Mouse (Mus musculus) neural tube, embryonic 11.5 days (tissue): Measurements from ENCODE around the gene Usp16. TPM values are rescaled to one million over a fixed set of nuclear protein-coding genes. Genes with fewer than 3 reads are reported as not detected.
A peak's percentile ranks its signal among the peaks of the same experiment; 100 is the strongest.

Experiments used
- ATAC-seq: fragments of 200-750 bp; cut with Nextera tagmentation; 2 replicates; pipeline ENCODE4 v1.8.0; 2017; ENCODE audit warnings: moderate number of reproducible peaks, mild to moderate bottlenecking, moderate TSS enrichment, moderate library complexity; ENCODE audit not compliant: insufficient read depth, low FRiP score, low TSS enrichment
- DNase-seq: peaks from one replicate; pipeline ENCODE4 v3.0.0-alpha.2; 2015; ENCODE audit warnings: low spot score
- H3K27ac ChIP-seq: fragments of 300-500 bp; sonication (generic); 2 replicates; pipeline ENCODE4 v1.5.1; 2014; ENCODE audit warnings: low read depth, mild to moderate bottlenecking, low read length
- H3K27me3 ChIP-seq: fragments of 300-500 bp; sonication (generic); 2 replicates; pipeline ENCODE4 v1.6.1; 2014; ENCODE audit warnings: mild to moderate bottlenecking, low read length, mixed read lengths; ENCODE audit not compliant: control insufficient read depth, insufficient read depth
- H3K36me3 ChIP-seq: fragments of 300-500 bp; sonication (generic); 2 replicates; pipeline ENCODE4 v1.6.1; 2014; ENCODE audit warnings: mild to moderate bottlenecking, low read length, moderate library complexity, mixed read lengths; ENCODE audit not compliant: control insufficient read depth, insufficient read depth
- H3K4me1 ChIP-seq: fragments of 300-500 bp; sonication (generic); 2 replicates; pipeline ENCODE4 v1.6.1; 2014; ENCODE audit warnings: low read length, mixed read lengths; ENCODE audit not compliant: control insufficient read depth, insufficient read depth
- H3K4me2 ChIP-seq: fragments of 300-500 bp; sonication (generic); 2 replicates; pipeline ENCODE4 v1.6.1; 2014; ENCODE audit warnings: low read depth, mild to moderate bottlenecking, moderate library complexity
- H3K4me3 ChIP-seq: fragments of 300-500 bp; sonication (generic); 2 replicates; pipeline ENCODE4 v1.5.1; 2014; ENCODE audit warnings: low read depth, low read length
- H3K9ac ChIP-seq: fragments of 300-500 bp; sonication (generic); 2 replicates; pipeline ENCODE4 v1.6.1; 2014; ENCODE audit warnings: mild to moderate bottlenecking, low read length
- H3K9me3 ChIP-seq: fragments of 300-500 bp; sonication (generic); 2 replicates; pipeline ENCODE4 v1.6.1; 2016; ENCODE audit warnings: low read length; ENCODE audit not compliant: control insufficient read depth
- WGBS: fragments of 180-500 bp; shearing (Covaris S2); extraction: QIAGEN DNeasy Blood & Tissue Kit; methylation state at CpG from one replicate; pipeline ENCODE4 v1.1.7; 2014; 5-methylcytosine and 5-hydroxymethylcytosine counted together
- polyA plus RNA-seq: library from polyadenylated mRNA; unstranded; fragments of >200 nt; fragmentation: Nextera tagmentation; extraction: Ambion mirVana; gene quantifications from 2 replicates; pipeline ENCODE4 v1.2.1, GENCODE M21; 2014

Usp16 gene
- polyA plus RNA-seq, 1 experiment from 2014 or later, result 51.4 TPM

GRCm38 (mm10) chr16:87495716-87496447 is 41.4 kb downstream of the Usp16 start, which contains the start of gene Cct8:
Gene Cct8, minus strand, starts transcription at chr16:87495873.
- Histone ChIP-seq H3K27ac (peak within 1 kb of the TSS; percentile 76), H3K4me2 (peak within 1 kb of the TSS; percentile 81), H3K4me3 (peak within 1 kb of the TSS; percentile 93), H3K9me3 (no peaks in the 10 kb centered on the region), H3K27me3 (no peaks in the 10 kb centered on the region), H3K9ac (peak within 1 kb of the TSS; percentile 94), H3K4me1 (peaks cover 6% of the 10 kb centered on the region), H3K36me3 (peaks cover 3% of the 10 kb centered on the region; the same call in 1 of the 2 replicates)
- DNase-seq (peak; percentile 96), ATAC-seq (peak; percentile 93)
- WGBS, result under 1% methylated on average over 47 of the region's 48 CpGs

GRCm38 (mm10) chr16:87496728-87497127 is 42.2 kb downstream of the Usp16 start:
- Histone ChIP-seq H3K9ac (no peak overlapping the region; the same call in 1 of the 2 replicates), H3K4me1 (peaks cover 6% of the 10 kb centered on the region), H3K4me3 (no peak overlapping the region; the same call in 1 of the 2 replicates), H3K4me2 (peak overlapping the region; percentile 54), H3K27me3 (no peaks in the 10 kb centered on the region), H3K36me3 (no peaks in the 10 kb centered on the region), H3K9me3 (no peaks in the 10 kb centered on the region), H3K27ac (no peak overlapping the region)
- WGBS, result 93% methylated on average over 2 of the region's 2 CpGs
- DNase-seq (no peak), ATAC-seq (no peak)

GRCm38 (mm10) chr16:87497171-87497570 is 42.7 kb downstream of the Usp16 start:
- ATAC-seq, result no peak

GRCm38 (mm10) chr16:87499556-87499955 is 45.1 kb downstream of the Usp16 start:
- no peak for ATAC-seq
- DNase-seq, result no peak
- H3K9me3 ChIP-seq, result no peaks in the 10 kb centered on the region
- no peak overlapping the region for H3K9ac ChIP-seq
- peaks cover 5% of the 10 kb centered on the region for H3K4me1 ChIP-seq
- no peak overlapping the region for H3K4me2 ChIP-seq
- no peak overlapping the region for H3K4me3 ChIP-seq
- H3K27me3 ChIP-seq, result no peaks in the 10 kb centered on the region
- H3K27ac ChIP-seq, result no peak overlapping the region
- 73% methylated on average over 6 of the region's 6 CpGs for WGBS
- no peaks in the 10 kb centered on the region for H3K36me3 ChIP-seq

More at GRCm38 (mm10) chr16:87497171-87497570, 42.7 kb downstream of the Usp16 start:
- Histone ChIP-seq H3K9me3 (no peaks in the 10 kb centered on the region), H3K9ac (no peak overlapping the region), H3K4me2 (no peak overlapping the region), H3K4me3 (no peak overlapping the region), H3K36me3 (no peaks in the 10 kb centered on the region), H3K27ac (no peak overlapping the region), H3K27me3 (no peaks in the 10 kb centered on the region), H3K4me1 (peaks cover 6% of the 10 kb centered on the region)
- 88% methylated on average over 6 of the region's 6 CpGs for WGBS
- DNase-seq, result no peak

GRCm38 (mm10) chr16:87501304-87502078 is 47.0 kb downstream of the Usp16 start:
- no peaks in the 10 kb centered on the region for H3K36me3 ChIP-seq
- H3K9me3 ChIP-seq, result no peaks in the 10 kb centered on the region
- H3K9ac ChIP-seq, result no peak overlapping the region
- H3K4me2 ChIP-seq, result no peak overlapping the region
- 58% methylated on average over 13 of the region's 13 CpGs for WGBS
- H3K4me1 ChIP-seq, result 0 out of 2 replicates have a peak, but pooled peaks cover 2% of the 10 kb centered on the region
- H3K4me3 ChIP-seq, result no peak overlapping the region
- no peak for ATAC-seq
- no peaks in the 10 kb centered on the region for H3K27me3 ChIP-seq
- H3K27ac ChIP-seq, result no peak overlapping the region
- DNase-seq, result peak; percentile 28

DNA sequence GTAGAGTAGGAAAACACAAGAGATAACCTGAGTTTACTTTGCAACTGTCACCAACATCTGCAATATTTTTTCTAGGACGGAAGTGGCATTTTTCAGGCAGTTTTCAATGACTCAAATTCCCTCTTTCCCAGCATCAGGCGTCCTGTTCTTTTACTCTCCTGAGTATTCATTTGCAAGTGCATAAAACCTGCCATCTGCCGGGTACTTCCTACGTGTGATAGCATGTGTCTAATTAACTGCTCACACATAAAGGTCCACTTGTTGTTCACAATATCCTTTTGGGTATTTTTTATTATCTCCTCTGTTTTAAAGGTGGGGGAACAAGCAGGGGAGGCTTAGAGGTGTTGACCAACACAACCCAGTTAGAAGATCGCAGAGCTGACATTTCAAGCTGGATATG is 57.2 kb downstream of the Usp16 start:
- Histone ChIP-seq H3K4me1 (no peaks in the 10 kb centered on the region), H3K4me2 (no peak overlapping the region), H3K27ac (no peak overlapping the region), H3K4me3 (no peak overlapping the region), H3K9ac (no peak overlapping the region), H3K36me3 (no peaks in the 10 kb centered on the region), H3K9me3 (no peaks in the 10 kb centered on the region), H3K27me3 (no peaks in the 10 kb centered on the region)
- DNase-seq (no peak), ATAC-seq (no peak)
- WGBS, result 73% methylated on average over 5 of the region's 5 CpGs

DNA sequence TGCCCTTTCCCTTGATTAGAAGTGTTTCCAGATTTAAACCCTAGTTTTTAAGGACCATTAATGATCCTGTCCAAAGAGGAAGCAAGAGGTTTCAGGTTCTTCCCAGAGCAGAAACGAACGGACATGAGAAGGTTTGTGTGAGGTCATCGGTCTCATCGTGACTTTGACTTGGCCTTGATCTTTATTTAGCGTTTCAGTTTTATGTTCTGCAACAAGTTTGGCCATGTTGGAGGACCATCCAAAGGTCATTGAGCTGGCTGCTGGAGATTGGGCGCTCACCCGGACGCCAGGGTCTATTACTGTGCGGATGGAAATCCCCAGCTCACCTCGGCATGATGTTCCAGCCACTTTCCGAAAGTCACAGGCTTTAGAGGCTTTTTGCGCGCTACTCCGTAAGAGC is 57.8 kb downstream of the Usp16 start:
- ATAC-seq, result no peak
- Histone ChIP-seq H3K4me3 (no peak overlapping the region), H3K9me3 (no peaks in the 10 kb centered on the region), H3K4me2 (no peak overlapping the region), H3K9ac (no peak overlapping the region), H3K36me3 (no peaks in the 10 kb centered on the region), H3K4me1 (no peaks in the 10 kb centered on the region), H3K27me3 (no peaks in the 10 kb centered on the region), H3K27ac (no peak overlapping the region)
- DNase-seq, result no peak
- 92% methylated on average over 14 of the region's 14 CpGs for WGBS

- H3K4me1 ChIP-seq, result no peaks in the 10 kb centered on the region
- no peaks in the 10 kb centered on the region for H3K9me3 ChIP-seq
- H3K9ac ChIP-seq, result no peak overlapping the region
- no peak overlapping the region for H3K27ac ChIP-seq
- WGBS, result 90% methylated on average over 5 of the region's 5 CpGs
- H3K27me3 ChIP-seq, result no peaks in the 10 kb centered on the region
- no peak overlapping the region for H3K4me2 ChIP-seq
- no peak overlapping the region for H3K4me3 ChIP-seq
- no peaks in the 10 kb centered on the region for H3K36me3 ChIP-seq
- no peak for ATAC-seq
- no peak for DNase-seq
Observed at GRCm38 (mm10) chr16:87524228-87524627, 69.7 kb downstream of the Usp16 start.
